In genomic region chr7:34606729-34607128, GRCm38 (mm10) we compare ENCODE assay signal across 8 mouse cellular contexts. TPM values are rescaled to one million over a fixed set of nuclear protein-coding genes. Genes with fewer than 3 reads are reported as not detected.
DNase-seq lines count a peak whose midpoint lies in the region; ATAC-seq lines count a peak whose summit lies in the region.

No protein-coding gene starts in this region.

- peaks cover 27% of the 10 kb centered on the region for H3K4me1 ChIP-seq in neural tube, embryonic 15.5 days

- H3K9me3 ChIP-seq in neural tube, embryonic 15.5 days (replicated peaks): no peaks in the 10 kb centered on the region

- WGBS in neural tube, embryonic 15.5 days: 8% methylated on average over 11 of the region's 11 CpGs

- no peaks in the 10 kb centered on the region for H3K36me3 ChIP-seq in neural tube, embryonic 15.5 days

- no peak overlapping the region for H3K9ac ChIP-seq in neural tube, embryonic 15.5 days (replicated peaks)

- H3K4me2 ChIP-seq in neural tube, embryonic 15.5 days: peak overlapping the region; percentile 44

- ATAC-seq in neural tube, embryonic 15.5 days (ENCODE audit: low FRiP score): peak; percentile 60

- H3K4me3 ChIP-seq in neural tube, embryonic 15.5 days (replicated peaks): no peak overlapping the region

- H3K27ac ChIP-seq in neural tube, embryonic 15.5 days (replicated peaks): peak overlapping the region; percentile 71; the same call in 1 of the 2 replicates

- H3K27me3 ChIP-seq in neural tube, embryonic 15.5 days (replicated peaks): no peaks in the 10 kb centered on the region

- DNase-seq in adrenal gland, postnatal 14 days: peak; percentile 20
- DNase-seq in adrenal gland, postnatal 25 days: no peak
- DNase-seq in lung, postnatal 10 days: peak; percentile 68
- DNase-seq in lung, postnatal 36 days: no peak
- peak; percentile 25 to 43 for DNase-seq in layer of hippocampus, postnatal 14 days (ENCODE audit: low spot score in 2 of 2)
- no peak for DNase-seq in adrenal gland, postnatal 4 days (ENCODE audit: low spot score in 2 of 2)
- no peak for DNase-seq in adrenal gland, adult 8-10 months

RNA-seq across cellular contexts. Expression of gene Kctd15, which starts 49.8 kb away (rescaled TPM):
- 14.5 and 20.5 TPM in 2 replicates for total RNA-seq in adrenal gland, postnatal 14 days (2021)
- 9.4 and 9.7 TPM in 2 replicates for total RNA-seq in adrenal gland, postnatal 25 days (2021)
- 10 to 100 TPM; 15.9 to 16.4 TPM for total RNA-seq in layer of hippocampus, postnatal 14 days (2021)
- 26.0 and 26.9 TPM in 2 replicates for polyA plus RNA-seq in neural tube, embryonic 15.5 days (2015; fragmentation: Nextera tagmentation; extraction: Ambion mirVana)
- total RNA-seq in adrenal gland, postnatal 4 days (2021): 10 to 100 TPM; 15.6 to 19.9 TPM
- total RNA-seq in adrenal gland, adult 8-10 months (2022): 1 to 10 TPM; 4.1 to 7.1 (median 6.1) TPM

Comparison
In these comparisons a context has a peak if more than half of its experiments do, and no peak if none do; other contexts are left out.
1. DNase-seq: peak in adrenal gland, postnatal 14 days (single experiment), lung, postnatal 10 days (single experiment) and layer of hippocampus, postnatal 14 days (2 of 2); none in adrenal gland, postnatal 25 days (single experiment), lung, postnatal 36 days (single experiment), adrenal gland, postnatal 4 days (0 of 2) and adrenal gland, adult 8-10 months (single experiment).